Mouse (Mus musculus): ENCODE measurements around the gene Casc1.

GRCm38 (mm10) chr6:145237148-145237547 lies 26.3 kb upstream of the Casc1 start:
- TF ChIP-seq CTCF (IDR thresholded peaks at IDR 0.05): no peak
- no peak for TF ChIP-seq EP300 (IDR thresholded peaks at IDR 0.05)

All from lung, postnatal 0 days (tissue).